Mouse (Mus musculus) forebrain, embryonic 16.5 days (tissue): ENCODE data around the gene Adgrb3. TPM values are rescaled to one million over a fixed set of nuclear protein-coding genes. Genes with fewer than 3 reads are reported as not detected.
"Not testable (repeated sequence)": the region's sequence is repeated elsewhere in the genome, so short reads cannot be mapped to it uniquely, and the experiment has no call there.

ENCODE experiments used
- ATAC-seq: fragments of 200-750 bp; cut with Nextera tagmentation; 2 replicates; pipeline ENCODE4 v1.8.0; 2017; ENCODE audit warnings: mild to moderate bottlenecking, moderate library complexity
- H3K27ac ChIP-seq: fragments of 300-500 bp; sonication (generic); 2 replicates; pipeline ENCODE4 v1.5.1; 2014; ENCODE audit warnings: low read length, control low read depth
- H3K27me3 ChIP-seq: fragments of 300-500 bp; sonication (generic); replicated peaks from 2 replicates; pipeline ENCODE4 v1.6.1; 2014; ENCODE audit warnings: low read length; ENCODE audit not compliant: control insufficient read depth, insufficient read depth
- H3K36me3 ChIP-seq: fragments of 300-500 bp; sonication (generic); 2 replicates; pipeline ENCODE4 v1.6.1; 2014; ENCODE audit not compliant: control insufficient read depth, insufficient read depth
- H3K4me1 ChIP-seq: fragments of 300-500 bp; sonication (generic); replicated peaks from 2 replicates; pipeline ENCODE4 v1.6.1; 2014; ENCODE audit warnings: low read length; ENCODE audit not compliant: control insufficient read depth, insufficient read depth
- H3K4me2 ChIP-seq: fragments of 300-500 bp; sonication (generic); 2 replicates; pipeline ENCODE4 v1.6.1; 2014; ENCODE audit warnings: mild to moderate bottlenecking, low read length, control low read depth
- H3K4me3 ChIP-seq: fragments of 300-500 bp; sonication (generic); replicated peaks from 2 replicates; pipeline ENCODE4 v1.5.1; 2014; ENCODE audit warnings: mild to moderate bottlenecking, low read length, control low read depth
- H3K9ac ChIP-seq: fragments of 300-500 bp; sonication (generic); replicated peaks from 2 replicates; pipeline ENCODE4 v1.6.1; 2014; ENCODE audit warnings: low read depth, low read length, control low read depth
- H3K9me3 ChIP-seq: fragments of 300-500 bp; sonication (generic); 2 replicates; pipeline ENCODE4 v1.6.1; 2016; ENCODE audit warnings: low read length; ENCODE audit not compliant: control insufficient read depth
- WGBS: fragments of 180-500 bp; shearing (Covaris S2); extraction: QIAGEN DNeasy Blood & Tissue Kit; methylation state at CpG from one replicate; pipeline ENCODE4 v1.1.7; 2014; 5-methylcytosine and 5-hydroxymethylcytosine counted together
- polyA plus RNA-seq: library from polyadenylated mRNA; unstranded; fragments of >200 nt; fragmentation: Nextera tagmentation; extraction: Ambion mirVana; gene quantifications from 2 replicates; pipeline ENCODE4 v1.2.1, GENCODE M21; 2015

Gene Adgrb3
- polyA plus RNA-seq, 1 experiment from 2014 or later, result 61.3 TPM

GRCm38 (mm10) chr1:25503524-25503923, 326.0 kb downstream of the Adgrb3 start:
- peaks cover 8% of the 10 kb centered on the region; the same call in 1 of the 2 replicates for H3K4me1 ChIP-seq
- peak overlapping the region; percentile 37; the same call in 1 of the 2 replicates for H3K27ac ChIP-seq
- ATAC-seq, result no peak
- WGBS, result 75% methylated on average over 4 of the region's 4 CpGs
- H3K27me3 ChIP-seq, result no peaks in the 10 kb centered on the region
- H3K4me3 ChIP-seq, result no peak overlapping the region
- H3K36me3 ChIP-seq, result no peaks in the 10 kb centered on the region
- no peak overlapping the region for H3K4me2 ChIP-seq
- no peaks in the 10 kb centered on the region for H3K9me3 ChIP-seq
- no peak overlapping the region for H3K9ac ChIP-seq

- Histone ChIP-seq H3K4me1 (no peaks in the 10 kb centered on the region), H3K4me2 (no peak overlapping the region), H3K27me3 (no peaks in the 10 kb centered on the region), H3K9me3 (no peaks in the 10 kb centered on the region), H3K9ac (no peak overlapping the region), H3K4me3 (no peak overlapping the region), H3K36me3 (peaks cover 3% of the 10 kb centered on the region; the same call in 1 of the 2 replicates), H3K27ac (no peak overlapping the region)
- ATAC-seq, result no peak
- WGBS, result 91% methylated on average over 3 of the region's 3 CpGs
Observed at GRCm38 (mm10) chr1:25495202-25495914, 334.1 kb downstream of the Adgrb3 start.

GRCm38 (mm10) chr1:25491503-25491902, 338.0 kb downstream of the Adgrb3 start:
- H3K36me3 ChIP-seq, result peaks cover 3% of the 10 kb centered on the region; the same call in 1 of the 2 replicates
- no peaks in the 10 kb centered on the region for H3K27me3 ChIP-seq
- no peak overlapping the region for H3K9ac ChIP-seq
- H3K4me1 ChIP-seq, result no peaks in the 10 kb centered on the region
- no peak overlapping the region for H3K4me2 ChIP-seq
- no peak overlapping the region for H3K4me3 ChIP-seq
- H3K27ac ChIP-seq, result no peak overlapping the region
- ATAC-seq, result no peak
- 79% methylated on average over 1 of the region's 1 CpGs for WGBS
- H3K9me3 ChIP-seq, result no peaks in the 10 kb centered on the region

- H3K4me2 ChIP-seq, result no peak overlapping the region
- H3K4me1 ChIP-seq, result no peaks in the 10 kb centered on the region
- H3K4me3 ChIP-seq, result no peak overlapping the region
- H3K27ac ChIP-seq, result no peak overlapping the region
- no peaks in the 10 kb centered on the region for H3K27me3 ChIP-seq
- no peak overlapping the region for H3K9ac ChIP-seq
- 74% methylated on average over 2 of the region's 2 CpGs for WGBS
- H3K36me3 ChIP-seq, result peaks cover 2% of the 10 kb centered on the region; the same call in 1 of the 2 replicates
- H3K9me3 ChIP-seq, result no peaks in the 10 kb centered on the region
- peak; percentile 52; the same call in 1 of the 2 replicates for ATAC-seq
Observed at GRCm38 (mm10) chr1:25490174-25490573, 339.3 kb downstream of the Adgrb3 start.

- Histone ChIP-seq H3K27ac (no peak overlapping the region), H3K4me1 (peaks cover 3% of the 10 kb centered on the region; the same call in 1 of the 2 replicates), H3K4me2 (no peak overlapping the region), H3K9me3 (no peaks in the 10 kb centered on the region), H3K9ac (no peak overlapping the region), H3K4me3 (no peak overlapping the region), H3K36me3 (no peaks in the 10 kb centered on the region), H3K27me3 (no peaks in the 10 kb centered on the region)
- ATAC-seq, result no peak
- WGBS, result 75% methylated on average over 3 of the region's 3 CpGs
Observed at GRCm38 (mm10) chr1:25475699-25476098, 353.8 kb downstream of the Adgrb3 start.

GRCm38 (mm10) chr1:25474469-25474868, 355.0 kb downstream of the Adgrb3 start:
- H3K27me3 ChIP-seq, result no peaks in the 10 kb centered on the region
- no peaks in the 10 kb centered on the region for H3K9me3 ChIP-seq
- no peak overlapping the region for H3K27ac ChIP-seq
- ATAC-seq, result peak; percentile 75
- no peak overlapping the region for H3K9ac ChIP-seq
- peaks cover 3% of the 10 kb centered on the region; the same call in 1 of the 2 replicates for H3K4me1 ChIP-seq
- 48% methylated on average over 9 of the region's 11 CpGs for WGBS
- H3K4me2 ChIP-seq, result no peak overlapping the region
- H3K36me3 ChIP-seq, result no peaks in the 10 kb centered on the region
- H3K4me3 ChIP-seq, result no peak overlapping the region

GRCm38 (mm10) chr1:25471612-25472011, 357.9 kb downstream of the Adgrb3 start:
- H3K4me1 ChIP-seq, H3K9ac ChIP-seq, H3K27me3 ChIP-seq, ATAC-seq, H3K4me2 ChIP-seq, H3K4me3 ChIP-seq, H3K9me3 ChIP-seq, H3K27ac ChIP-seq, H3K36me3 ChIP-seq: not testable (repeated sequence)
- WGBS, result 47% methylated on average over 2 of the region's 2 CpGs

GRCm38 (mm10) chr1:25462612-25463011, 366.9 kb downstream of the Adgrb3 start:
- Histone ChIP-seq H3K9ac (no peak overlapping the region), H3K4me2 (no peak overlapping the region), H3K9me3 (no peaks in the 10 kb centered on the region), H3K27ac (no peak overlapping the region), H3K36me3 (no peaks in the 10 kb centered on the region; the same call in 1 of the 2 replicates), H3K4me1 (no peaks in the 10 kb centered on the region), H3K4me3 (no peak overlapping the region), H3K27me3 (no peaks in the 10 kb centered on the region)
- no peak for ATAC-seq
- WGBS, result 17% methylated on average over 1 of the region's 1 CpGs

GRCm38 (mm10) chr1:25435506-25435905, 394.0 kb downstream of the Adgrb3 start:
- no peak overlapping the region for H3K4me3 ChIP-seq
- H3K36me3 ChIP-seq, result no peaks in the 10 kb centered on the region
- H3K4me1 ChIP-seq, result no peaks in the 10 kb centered on the region
- H3K27me3 ChIP-seq, result no peaks in the 10 kb centered on the region
- H3K27ac ChIP-seq, result no peak overlapping the region
- no peak for ATAC-seq
- H3K9me3 ChIP-seq, result no peaks in the 10 kb centered on the region
- 27% methylated on average over 2 of the region's 2 CpGs for WGBS
- H3K4me2 ChIP-seq, result no peak overlapping the region
- no peak overlapping the region for H3K9ac ChIP-seq
